Mouse (Mus musculus): ENCODE results near the gene Sephs2. TPM values are rescaled to one million over a fixed set of nuclear protein-coding genes. Genes with fewer than 3 reads are reported as not detected.

The Sephs2 gene
- total RNA-seq, 1 experiment, result 113 TPM

- TF ChIP-seq HCFC1 (IDR thresholded peaks at IDR 0.05; ENCODE audit: borderline replicate concordance, insufficient read depth, low read length), result no peak
- no peak for TF ChIP-seq CHD2 (IDR thresholded peaks at IDR 0.05; ENCODE audit: low read depth, low read length)
- TF ChIP-seq MAFK (IDR thresholded peaks at IDR 0.05; ENCODE audit: insufficient read depth, low read depth, low read length), result no peak
- no peak for TF ChIP-seq ZC3H11A (IDR thresholded peaks at IDR 0.05; ENCODE audit: borderline replicate concordance, low read depth, low read length)
- TF ChIP-seq ZNF384 (IDR thresholded peaks at IDR 0.05; ENCODE audit: low read depth, low read length), result no peak
- in situ Hi-C loops (cut with MboI; ENCODE audit: low sequenced_read_pairs in 2 of 2, unreplicated experiment in 2 of 2), result no loop called here
- Histone ChIP-seq H3K36me3 (ENCODE audit: control insufficient read depth, insufficient read depth, low read length, poor library complexity, severe bottlenecking) (peaks cover 6% of the 10 kb centered on the region; the same call in 1 of the 2 replicates), H3K9ac (ENCODE audit: insufficient read depth, low read depth, low read length, poor library complexity, severe bottlenecking) (peak overlapping the region; percentile 83; the same call in 1 of the 2 replicates), H3K9me3 (ENCODE audit: control insufficient read depth, insufficient read depth, low read depth, low read length) (peaks cover 6% of the 10 kb centered on the region; the same call in 1 of the 2 replicates), H3K27ac (ENCODE audit: insufficient read depth, low read depth, low read length, poor library complexity, severe bottlenecking) (no peak overlapping the region), H3K4me3 (ENCODE audit: insufficient read depth in 1 of 2, low read depth in 1 of 2, low read length in 2 of 2, poor library complexity in 1 of 2, severe bottlenecking in 1 of 2) (peak overlapping the region in 1 of 2 experiments; percentile 96; a peak in 1 of 4 replicates), H3K4me1 (ENCODE audit: control insufficient read depth in 2 of 2, insufficient read depth in 2 of 2, low read length in 2 of 2, poor library complexity in 1 of 2) (peaks cover 0 to 5% of the 10 kb centered on the region in 2 experiments; a peak in 1 of 4 replicates)
- DNase-seq (ENCODE audit: low read depth, low spot score), result no peak
Measured at GRCm38 (mm10) chr7:127243361-127243867, 30.4 kb downstream of the Sephs2 start.

GRCm38 (mm10) chr7:127234777-127235176 lies 39.1 kb downstream of the Sephs2 start:
- H3K9me3 ChIP-seq (ENCODE audit: control insufficient read depth, insufficient read depth, low read depth, low read length), result 0 out of 2 replicates have a peak, but pooled peaks cover 2% of the 10 kb centered on the region
- peaks cover 43% of the 10 kb centered on the region for H3K36me3 ChIP-seq (ENCODE audit: control insufficient read depth, insufficient read depth, low read length, poor library complexity, severe bottlenecking)
- H3K4me3 ChIP-seq (ENCODE audit: insufficient read depth in 1 of 2, low read depth in 1 of 2, low read length in 2 of 2, poor library complexity in 1 of 2, severe bottlenecking in 1 of 2), result peak overlapping the region; percentile 81 to 83; a peak in 2 of 4 replicates
- DNase-seq (ENCODE audit: low read depth, low spot score), result no peak
- peaks cover 0 to 11% of the 10 kb centered on the region in 2 experiments; a peak in 2 of 4 replicates for H3K4me1 ChIP-seq (ENCODE audit: control insufficient read depth in 2 of 2, insufficient read depth in 2 of 2, low read length in 2 of 2, poor library complexity in 1 of 2)
- in situ Hi-C loops (cut with MboI; ENCODE audit: low sequenced_read_pairs in 2 of 2, unreplicated experiment in 2 of 2), result no loop called here
- H3K27ac ChIP-seq (ENCODE audit: insufficient read depth, low read depth, low read length, poor library complexity, severe bottlenecking), result no peak overlapping the region
- no peak for TF ChIP-seq HCFC1 (IDR thresholded peaks at IDR 0.05; ENCODE audit: borderline replicate concordance, insufficient read depth, low read length)
- TF ChIP-seq ZC3H11A (IDR thresholded peaks at IDR 0.05; ENCODE audit: borderline replicate concordance, low read depth, low read length), result no peak
- no peak for TF ChIP-seq CHD2 (IDR thresholded peaks at IDR 0.05; ENCODE audit: low read depth, low read length)
- TF ChIP-seq ZNF384 (IDR thresholded peaks at IDR 0.05; ENCODE audit: low read depth, low read length), result no peak
- TF ChIP-seq MAFK (IDR thresholded peaks at IDR 0.05; ENCODE audit: insufficient read depth, low read depth, low read length), result no peak
- no peak overlapping the region for H3K9ac ChIP-seq (ENCODE audit: insufficient read depth, low read depth, low read length, poor library complexity, severe bottlenecking)

- in situ Hi-C loops (cut with MboI; ENCODE audit: low sequenced_read_pairs in 2 of 2, unreplicated experiment in 2 of 2), result no loop called here
- DNase-seq (ENCODE audit: low read depth, low spot score), result no peak
- Histone ChIP-seq H3K4me3 (ENCODE audit: insufficient read depth in 1 of 2, low read depth in 1 of 2, low read length in 2 of 2, poor library complexity in 1 of 2, severe bottlenecking in 1 of 2) (peak overlapping the region; percentile 81 to 83), H3K9me3 (ENCODE audit: control insufficient read depth, insufficient read depth, low read depth, low read length) (no peaks in the 10 kb centered on the region), H3K9ac (ENCODE audit: insufficient read depth, low read depth, low read length, poor library complexity, severe bottlenecking) (peak overlapping the region; percentile 85; the same call in 1 of the 2 replicates), H3K27ac (ENCODE audit: insufficient read depth, low read depth, low read length, poor library complexity, severe bottlenecking) (peak overlapping the region; percentile 94; the same call in 1 of the 2 replicates), H3K4me1 (ENCODE audit: control insufficient read depth in 2 of 2, insufficient read depth in 2 of 2, low read length in 2 of 2, poor library complexity in 1 of 2) (peaks cover 0 to 11% of the 10 kb centered on the region in 2 experiments; a peak in 2 of 4 replicates), H3K36me3 (ENCODE audit: control insufficient read depth, insufficient read depth, low read length, poor library complexity, severe bottlenecking) (peaks cover 43% of the 10 kb centered on the region)
- TF ChIP-seq HCFC1 (IDR thresholded peaks at IDR 0.05; ENCODE audit: borderline replicate concordance, insufficient read depth, low read length) (no peak), MAFK (IDR thresholded peaks at IDR 0.05; ENCODE audit: insufficient read depth, low read depth, low read length) (no peak), ZC3H11A (IDR thresholded peaks at IDR 0.05; ENCODE audit: borderline replicate concordance, low read depth, low read length) (no peak), ZNF384 (IDR thresholded peaks at IDR 0.05; ENCODE audit: low read depth, low read length) (no peak), CHD2 (IDR thresholded peaks at IDR 0.05; ENCODE audit: low read depth, low read length) (no peak)
Measured at GRCm38 (mm10) chr7:127233765-127234164, 40.1 kb downstream of the Sephs2 start.

- Histone ChIP-seq H3K36me3 (ENCODE audit: control insufficient read depth, insufficient read depth, low read length, poor library complexity, severe bottlenecking) (peaks cover 43% of the 10 kb centered on the region), H3K4me3 (ENCODE audit: insufficient read depth in 1 of 2, low read depth in 1 of 2, low read length in 2 of 2, poor library complexity in 1 of 2, severe bottlenecking in 1 of 2) (peak overlapping the region; percentile 81 to 83), H3K9me3 (ENCODE audit: control insufficient read depth, insufficient read depth, low read depth, low read length) (no peaks in the 10 kb centered on the region), H3K4me1 (ENCODE audit: control insufficient read depth in 2 of 2, insufficient read depth in 2 of 2, low read length in 2 of 2, poor library complexity in 1 of 2) (peaks cover 0 to 11% of the 10 kb centered on the region in 2 experiments; a peak in 2 of 4 replicates), H3K9ac (ENCODE audit: insufficient read depth, low read depth, low read length, poor library complexity, severe bottlenecking) (peak overlapping the region; percentile 85), H3K27ac (ENCODE audit: insufficient read depth, low read depth, low read length, poor library complexity, severe bottlenecking) (peak overlapping the region; percentile 94)
- TF ChIP-seq ZC3H11A (IDR thresholded peaks at IDR 0.05; ENCODE audit: borderline replicate concordance, low read depth, low read length), result no peak
- TF ChIP-seq HCFC1 (IDR thresholded peaks at IDR 0.05; ENCODE audit: borderline replicate concordance, insufficient read depth, low read length), result no peak
- TF ChIP-seq ZNF384 (IDR thresholded peaks at IDR 0.05; ENCODE audit: low read depth, low read length), result no peak
- no peak for TF ChIP-seq MAFK (IDR thresholded peaks at IDR 0.05; ENCODE audit: insufficient read depth, low read depth, low read length)
- no peak for TF ChIP-seq CHD2 (IDR thresholded peaks at IDR 0.05; ENCODE audit: low read depth, low read length)
- in situ Hi-C loops (cut with MboI; ENCODE audit: low sequenced_read_pairs in 2 of 2, unreplicated experiment in 2 of 2), result no loop called here
- DNase-seq (ENCODE audit: low read depth, low spot score), result no peak
Measured at GRCm38 (mm10) chr7:127233368-127233749, 40.5 kb downstream of the Sephs2 start.
